Mouse (Mus musculus): ENCODE measurements at regions not wholly inside any gene's neighbourhood (a gene's known extent, or its start where the extent isn't known, plus 50 kb on each side); places are given as distances from the start of the nearest gene placed in this dataset.

- peaks cover 8% of the 10 kb centered on the region; the same call in 1 of the 2 replicates for H3K4me1 ChIP-seq (ENCODE audit: control insufficient read depth, insufficient read depth, low read length)
- no peak overlapping the region for H3K4me3 ChIP-seq (ENCODE audit: insufficient read depth, low read length)
- no peak overlapping the region for H3K27ac ChIP-seq (ENCODE audit: insufficient read depth, low read length)
- TF ChIP-seq POLR2A (IDR thresholded peaks at IDR 0.05; ENCODE audit: low read depth, low read length) (no peak), CTCF (IDR thresholded peaks at IDR 0.05; ENCODE audit: borderline replicate concordance, insufficient read depth, low read length) (no peak)
These were observed 81.8 kb upstream of the Ptpn1 start for GRCm38 (mm10) chr2:167849999-167850552.

- H3K4me3 ChIP-seq (ENCODE audit: insufficient read depth, low read length): no peak overlapping the region
- H3K4me1 ChIP-seq (ENCODE audit: control insufficient read depth, insufficient read depth, low read length): peaks cover 8% of the 10 kb centered on the region; the same call in 1 of the 2 replicates
- no peak overlapping the region for H3K27ac ChIP-seq (ENCODE audit: insufficient read depth, low read length)
- TF ChIP-seq CTCF (IDR thresholded peaks at IDR 0.05; ENCODE audit: borderline replicate concordance, insufficient read depth, low read length) (no peak), POLR2A (IDR thresholded peaks at IDR 0.05; ENCODE audit: low read depth, low read length) (no peak)
These were observed 83.1 kb upstream of the Ptpn1 start for GRCm38 (mm10) chr2:167848468-167849440.

DNA sequence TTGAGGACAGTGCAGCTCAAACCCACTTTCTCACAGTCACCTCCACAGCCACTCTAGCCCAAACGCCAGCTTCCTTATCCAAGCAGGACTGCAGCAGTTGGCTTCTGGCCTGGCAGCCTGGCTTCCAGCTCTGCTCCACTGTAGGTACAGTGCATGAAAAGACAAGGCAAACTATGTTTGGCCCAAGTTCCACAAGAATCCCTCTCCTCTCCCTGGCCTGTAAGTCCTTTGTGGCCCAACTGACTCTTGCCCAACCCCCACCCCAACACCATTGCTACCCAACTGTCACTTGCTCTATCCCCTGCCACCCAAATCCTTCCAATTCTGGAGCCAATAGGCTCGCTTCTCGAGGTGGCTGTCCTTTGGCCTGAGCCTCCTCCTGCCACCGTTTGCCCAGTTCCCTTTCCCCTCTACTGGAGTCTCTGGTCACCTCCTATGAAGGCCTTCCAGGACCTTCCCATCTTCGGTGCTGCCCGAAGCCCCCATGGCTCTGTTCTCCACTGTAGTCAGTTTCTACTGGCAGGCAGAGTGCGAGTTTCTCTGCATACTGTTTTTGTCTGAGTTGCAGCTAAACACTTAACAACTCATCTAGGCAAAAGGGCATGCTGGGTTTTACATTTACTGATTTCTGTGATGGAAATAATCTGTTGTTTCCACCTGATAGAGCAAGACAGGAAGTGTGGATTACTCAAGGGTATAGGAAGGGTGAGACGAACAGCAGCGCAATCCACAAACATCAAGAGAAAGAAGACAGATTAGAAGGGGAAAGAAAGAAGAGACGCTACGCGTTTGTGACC, 84.4 kb upstream of the Ptpn1 start:
- H3K4me3 ChIP-seq (ENCODE audit: insufficient read depth, low read length): no peak overlapping the region
- peaks cover 8% of the 10 kb centered on the region; the same call in 1 of the 2 replicates for H3K4me1 ChIP-seq (ENCODE audit: control insufficient read depth, insufficient read depth, low read length)
- no peak overlapping the region for H3K27ac ChIP-seq (ENCODE audit: insufficient read depth, low read length)
- no peak for TF ChIP-seq POLR2A (IDR thresholded peaks at IDR 0.05; ENCODE audit: low read depth, low read length)
- no peak for TF ChIP-seq CTCF (IDR thresholded peaks at IDR 0.05; ENCODE audit: borderline replicate concordance, insufficient read depth, low read length)

DNA sequence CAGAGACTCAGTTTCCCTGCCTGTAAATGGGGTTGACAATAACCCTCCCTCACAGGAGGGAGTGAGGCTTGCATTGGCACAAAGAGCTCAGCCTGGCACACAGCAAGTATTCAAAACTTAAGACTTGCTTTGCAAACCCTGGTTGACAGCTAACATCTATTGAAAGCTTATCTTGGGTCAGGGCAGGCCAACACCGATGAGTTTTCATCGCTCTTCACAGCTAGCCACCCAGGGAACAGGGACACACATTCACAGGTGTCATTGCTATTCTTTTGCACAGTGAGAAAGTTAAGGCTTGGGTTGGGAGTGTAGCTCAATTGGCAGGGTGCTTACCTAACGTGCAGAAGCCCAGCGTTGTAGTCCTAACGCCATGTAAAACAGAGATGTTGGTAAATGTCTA, 86.5 kb upstream of the Ptpn1 start:
- TF ChIP-seq POLR2A (IDR thresholded peaks at IDR 0.05; ENCODE audit: low read depth, low read length) (no peak), CTCF (IDR thresholded peaks at IDR 0.05; ENCODE audit: borderline replicate concordance, insufficient read depth, low read length) (no peak)
- H3K4me1 ChIP-seq (ENCODE audit: control insufficient read depth, insufficient read depth, low read length): no peaks in the 10 kb centered on the region
- H3K4me3 ChIP-seq (ENCODE audit: insufficient read depth, low read length): no peak overlapping the region
- no peak overlapping the region for H3K27ac ChIP-seq (ENCODE audit: insufficient read depth, low read length)

DNA sequence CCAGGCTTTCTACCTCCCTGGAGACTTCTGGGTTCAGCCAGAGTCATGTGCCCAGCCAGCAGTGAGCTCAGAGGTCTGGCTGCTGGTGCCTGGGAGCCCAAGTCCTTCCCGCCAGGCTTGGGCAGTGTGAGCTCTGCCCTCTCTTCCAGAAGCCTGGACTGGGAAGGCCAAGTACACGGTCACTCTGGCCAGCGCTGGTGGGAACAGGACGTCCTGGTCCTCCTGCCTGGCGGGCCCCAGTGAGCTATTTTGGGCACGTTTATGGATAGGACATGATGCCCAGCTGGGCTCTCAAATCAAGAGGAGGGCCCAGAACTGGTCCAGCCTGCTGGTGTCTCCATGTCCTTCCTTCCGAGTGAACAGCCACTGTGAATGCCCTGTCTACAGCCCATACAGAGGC, 87.3 kb upstream of the Ptpn1 start:
- Histone ChIP-seq H3K27ac (ENCODE audit: insufficient read depth, low read length) (no peak overlapping the region), H3K4me1 (ENCODE audit: control insufficient read depth, insufficient read depth, low read length) (no peaks in the 10 kb centered on the region), H3K4me3 (ENCODE audit: insufficient read depth, low read length) (no peak overlapping the region)
- TF ChIP-seq POLR2A (IDR thresholded peaks at IDR 0.05; ENCODE audit: low read depth, low read length) (no peak), CTCF (IDR thresholded peaks at IDR 0.05; ENCODE audit: borderline replicate concordance, insufficient read depth, low read length) (no peak)

DNA sequence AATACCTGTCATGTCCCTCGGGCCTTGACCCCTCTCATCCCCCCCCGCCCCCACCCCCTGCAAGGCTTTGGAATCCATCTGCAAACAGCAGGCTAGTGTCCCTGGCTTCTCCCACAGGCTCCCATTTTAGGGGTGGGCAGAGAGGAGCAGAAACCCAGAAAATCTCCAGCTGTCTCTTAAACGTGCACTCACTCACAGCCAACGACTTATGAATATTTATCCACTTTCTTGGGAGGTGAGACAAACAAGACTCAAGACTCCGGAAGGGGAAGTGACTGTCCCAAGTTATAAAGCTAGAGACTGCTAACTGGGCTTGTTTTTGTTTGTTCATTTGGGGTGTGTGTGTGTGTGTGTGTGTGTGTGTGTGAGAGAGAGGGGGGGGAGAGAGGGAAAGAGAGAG, 87.9 kb upstream of the Ptpn1 start:
- no peaks in the 10 kb centered on the region for H3K4me1 ChIP-seq (ENCODE audit: control insufficient read depth, insufficient read depth, low read length)
- H3K27ac ChIP-seq (ENCODE audit: insufficient read depth, low read length): no peak overlapping the region
- H3K4me3 ChIP-seq (ENCODE audit: insufficient read depth, low read length): no peak overlapping the region
- TF ChIP-seq CTCF (IDR thresholded peaks at IDR 0.05; ENCODE audit: borderline replicate concordance, insufficient read depth, low read length): no peak
- no peak for TF ChIP-seq POLR2A (IDR thresholded peaks at IDR 0.05; ENCODE audit: low read depth, low read length)

GRCm38 (mm10) chr2:167842993-167843392, 88.9 kb upstream of the Ptpn1 start:
- Histone ChIP-seq H3K4me1 (ENCODE audit: control insufficient read depth, insufficient read depth, low read length) (no peaks in the 10 kb centered on the region), H3K27ac (ENCODE audit: insufficient read depth, low read length) (no peak overlapping the region)
- TF ChIP-seq POLR2A (IDR thresholded peaks at IDR 0.05; ENCODE audit: low read depth, low read length): no peak
- TF ChIP-seq CTCF (IDR thresholded peaks at IDR 0.05; ENCODE audit: borderline replicate concordance, insufficient read depth, low read length): no peak

DNA sequence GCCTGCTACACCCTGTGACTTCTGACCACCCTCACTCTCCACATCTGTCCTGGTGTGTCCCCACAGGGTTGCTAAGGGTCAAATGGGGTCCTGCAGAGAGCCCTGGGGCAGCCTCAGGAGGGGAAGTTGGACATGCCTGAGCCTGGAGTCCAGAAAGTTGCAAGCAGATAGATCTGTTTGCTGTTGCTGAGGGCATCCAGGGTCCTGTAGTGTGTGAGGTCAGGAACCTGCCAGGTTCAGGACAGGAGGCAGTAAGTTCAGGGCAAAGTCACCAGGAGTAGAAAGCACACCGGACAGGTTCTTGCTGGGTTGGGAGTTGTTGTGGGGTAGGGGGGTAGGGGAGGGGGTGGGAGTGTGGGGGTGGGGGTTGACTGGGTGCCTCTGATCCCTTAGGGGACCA, 89.4 kb upstream of the Ptpn1 start:
- Histone ChIP-seq H3K27ac (ENCODE audit: insufficient read depth, low read length) (no peak overlapping the region), H3K4me1 (ENCODE audit: control insufficient read depth, insufficient read depth, low read length) (no peaks in the 10 kb centered on the region), H3K4me3 (ENCODE audit: insufficient read depth, low read length) (no peak overlapping the region)
- TF ChIP-seq CTCF (IDR thresholded peaks at IDR 0.05; ENCODE audit: borderline replicate concordance, insufficient read depth, low read length) (no peak), POLR2A (IDR thresholded peaks at IDR 0.05; ENCODE audit: low read depth, low read length) (no peak)

More at GRCm38 (mm10) chr2:167842993-167843392, 88.9 kb upstream of the Ptpn1 start:
- no peak overlapping the region for H3K4me3 ChIP-seq (ENCODE audit: insufficient read depth, low read length)

GRCm38 (mm10) chr2:167841339-167842240, 90.3 kb upstream of the Ptpn1 start:
- no peak overlapping the region for H3K4me3 ChIP-seq (ENCODE audit: insufficient read depth, low read length)
- no peaks in the 10 kb centered on the region for H3K4me1 ChIP-seq (ENCODE audit: control insufficient read depth, insufficient read depth, low read length)
- TF ChIP-seq POLR2A (IDR thresholded peaks at IDR 0.05; ENCODE audit: low read depth, low read length) (no peak), CTCF (IDR thresholded peaks at IDR 0.05; ENCODE audit: borderline replicate concordance, insufficient read depth, low read length) (no peak)
- no peak overlapping the region for H3K27ac ChIP-seq (ENCODE audit: insufficient read depth, low read length)
